Mouse (Mus musculus) cortical plate, adult 2 months (tissue): ENCODE results near the gene Insl3.
"Not testable (repeated sequence)": the region's sequence is repeated elsewhere in the genome, so short reads cannot be mapped to it uniquely, and the experiment has no call there.

Experiments
- CTCF ChIP-seq: fragments of 200-500 bp; IDR thresholded peaks from 2 replicates; pipeline ENCODE4 v1.5.1; 2011; ENCODE audit warnings: mild to moderate bottlenecking, control low read depth, low read length; ENCODE audit not compliant: insufficient read depth; ENCODE audit errors: extremely low read depth
- POLR2A ChIP-seq: fragments of 200-500 bp; IDR thresholded peaks from 2 replicates; pipeline ENCODE4 v1.6.1; 2011; ENCODE audit warnings: mild to moderate bottlenecking, low read length, control low read depth; ENCODE audit not compliant: insufficient read depth; ENCODE audit errors: extremely low read depth

DNA sequence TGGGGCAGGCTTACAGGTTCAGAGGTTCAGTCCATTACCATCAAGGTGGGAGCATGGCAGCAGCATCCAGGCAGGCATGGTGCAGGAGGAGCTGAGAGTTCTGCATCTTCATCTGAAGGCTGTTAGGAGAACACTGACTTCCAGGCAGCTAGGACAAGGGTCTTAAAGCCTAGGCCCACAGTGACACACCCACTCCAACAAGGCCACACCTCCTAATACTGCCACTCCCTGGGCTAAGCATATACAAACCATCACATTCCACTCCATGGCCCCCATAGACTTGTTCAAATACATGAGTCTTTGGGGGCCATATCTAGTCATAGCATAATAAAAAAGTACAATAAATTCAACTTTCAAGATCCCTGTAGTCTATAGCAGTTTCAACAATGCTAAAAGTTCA lies 14.4 kb downstream of the Insl3 start:
- not testable (repeated sequence) for TF ChIP-seq POLR2A, CTCF
